Mouse (Mus musculus) stomach, postnatal 0 days (tissue): Measurements from ENCODE around the gene Unc93b1.

Source experiments
- CTCF ChIP-seq: IDR thresholded peaks from 2 replicates; pipeline ENCODE4 v1.5.1; 2016; ENCODE audit warnings: antibody characterized with exemption, low read depth, mild to moderate bottlenecking, moderate library complexity
- EP300 ChIP-seq: optimal IDR thresholded peaks from 2 replicates; pipeline ENCODE3; 2016; ENCODE audit warnings: antibody characterized with exemption

DNA sequence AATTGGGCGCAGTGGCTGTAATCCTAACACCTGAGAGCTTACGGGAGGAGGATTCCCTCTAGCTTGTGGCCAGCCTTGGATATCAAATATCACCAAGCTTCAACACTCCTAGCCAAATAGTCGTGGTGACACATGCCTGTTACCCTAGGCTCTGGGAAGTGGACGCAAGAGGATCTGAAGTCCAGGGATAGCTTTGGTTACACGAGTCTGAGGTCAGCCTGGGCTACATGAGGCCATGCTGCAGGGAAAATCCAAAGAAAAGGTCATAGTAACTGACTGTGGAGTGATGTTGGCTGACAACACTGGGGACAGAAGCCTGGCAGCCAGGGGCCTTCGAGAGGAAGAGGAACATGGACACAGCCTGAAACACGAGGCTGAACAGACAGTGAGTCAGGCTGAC, 61.1 kb downstream of the Unc93b1 start:
- TF ChIP-seq CTCF (no peak), EP300 (no peak)
